Mouse (Mus musculus) embryonic facial prominence, embryonic 14.5 days (tissue): Measurements from ENCODE around the gene Vrtn. TPM values are rescaled to one million over a fixed set of nuclear protein-coding genes. Genes with fewer than 3 reads are reported as not detected.

Experiments used
- ATAC-seq: fragments of 200-750 bp; cut with Nextera tagmentation; 2 replicates; pipeline ENCODE4 v1.8.0; 2017; ENCODE audit warnings: low read depth, moderate number of reproducible peaks, moderate TSS enrichment
- DNase-seq: peaks from one replicate; pipeline ENCODE4 v3.0.0-alpha.2; 2015; ENCODE audit warnings: low spot score
- H3K27ac ChIP-seq: fragments of 300-500 bp; sonication (generic); replicated peaks from 2 replicates; pipeline ENCODE4 v1.5.1; 2014; ENCODE audit warnings: low read depth, mild to moderate bottlenecking, low read length, moderate library complexity
- H3K27me3 ChIP-seq: fragments of 300-500 bp; sonication (generic); replicated peaks from 2 replicates; pipeline ENCODE4 v1.6.1; 2014; ENCODE audit warnings: low read length; ENCODE audit not compliant: control insufficient read depth, insufficient read depth
- H3K36me3 ChIP-seq: fragments of 300-500 bp; sonication (generic); 2 replicates; pipeline ENCODE4 v1.6.1; 2014; ENCODE audit warnings: low read length, mixed read lengths; ENCODE audit not compliant: control insufficient read depth, insufficient read depth
- H3K4me1 ChIP-seq: fragments of 300-500 bp; sonication (generic); 2 replicates; pipeline ENCODE4 v1.6.1; 2014; ENCODE audit warnings: antibody characterized with exemption, low read length; ENCODE audit not compliant: control insufficient read depth, insufficient read depth
- H3K4me2 ChIP-seq: fragments of 300-500 bp; sonication (generic); 2 replicates; pipeline ENCODE4 v1.6.1; 2014; ENCODE audit warnings: low read depth, mild to moderate bottlenecking, low read length, moderate library complexity, mixed read lengths
- H3K4me3 ChIP-seq: fragments of 300-500 bp; sonication (generic); 2 replicates; pipeline ENCODE4 v1.5.1; 2014; ENCODE audit warnings: low read depth, mild to moderate bottlenecking, low read length
- H3K9ac ChIP-seq: fragments of 300-500 bp; sonication (generic); 2 replicates; pipeline ENCODE4 v1.6.1; 2014; ENCODE audit warnings: low read depth, mild to moderate bottlenecking, low read length, moderate library complexity, mixed read lengths
- H3K9me3 ChIP-seq: fragments of 300-500 bp; sonication (generic); 2 replicates; pipeline ENCODE4 v1.6.1; 2016; ENCODE audit warnings: low read length; ENCODE audit not compliant: control insufficient read depth
- WGBS: fragments of 180-500 bp; shearing (Covaris S2); extraction: QIAGEN DNeasy Blood & Tissue Kit; methylation state at CpG from one replicate; pipeline ENCODE4 v1.1.7; 2014; 5-methylcytosine and 5-hydroxymethylcytosine counted together
- polyA plus RNA-seq: library from polyadenylated mRNA; unstranded; fragments of >200 nt; fragmentation: Nextera tagmentation; extraction: Ambion mirVana; gene quantifications from 2 replicates; pipeline ENCODE4 v1.2.1, GENCODE M21; 2014

The Vrtn gene
- polyA plus RNA-seq, 1 experiment from 2014 or later: not detected

DNA sequence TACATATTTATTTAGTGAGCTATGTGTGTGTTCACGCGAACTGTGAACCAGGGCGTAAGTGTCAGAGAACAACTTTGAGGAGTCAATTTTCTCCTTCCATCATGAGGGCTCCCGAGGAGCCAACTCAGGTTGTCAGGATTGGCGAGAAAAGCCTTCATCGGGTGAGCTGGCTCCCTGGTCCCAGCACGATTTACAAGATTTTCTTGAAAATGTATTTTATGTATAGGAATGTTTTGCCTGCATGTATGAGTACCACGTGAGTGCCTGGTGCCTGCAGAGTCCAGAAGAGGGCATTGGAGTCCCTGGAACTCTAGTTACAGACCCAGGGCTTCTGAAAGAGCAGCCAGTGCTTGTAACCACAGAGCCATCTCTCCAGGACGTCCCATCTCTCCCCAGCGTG is 23.2 kb upstream of the Vrtn start:
- H3K27me3 ChIP-seq: no peaks in the 10 kb centered on the region
- peak; percentile 55 for DNase-seq
- no peaks in the 10 kb centered on the region for H3K4me1 ChIP-seq
- H3K9ac ChIP-seq: peak overlapping the region; percentile 82
- peak overlapping the region; percentile 65 for H3K4me2 ChIP-seq
- H3K27ac ChIP-seq: no peak overlapping the region
- WGBS: 4% methylated on average over 10 of the region's 10 CpGs
- peak overlapping the region; percentile 83 for H3K4me3 ChIP-seq
- peak; percentile 69 for ATAC-seq
- H3K9me3 ChIP-seq: no peaks in the 10 kb centered on the region
- peaks cover 9% of the 10 kb centered on the region; the same call in 1 of the 2 replicates for H3K36me3 ChIP-seq

DNA sequence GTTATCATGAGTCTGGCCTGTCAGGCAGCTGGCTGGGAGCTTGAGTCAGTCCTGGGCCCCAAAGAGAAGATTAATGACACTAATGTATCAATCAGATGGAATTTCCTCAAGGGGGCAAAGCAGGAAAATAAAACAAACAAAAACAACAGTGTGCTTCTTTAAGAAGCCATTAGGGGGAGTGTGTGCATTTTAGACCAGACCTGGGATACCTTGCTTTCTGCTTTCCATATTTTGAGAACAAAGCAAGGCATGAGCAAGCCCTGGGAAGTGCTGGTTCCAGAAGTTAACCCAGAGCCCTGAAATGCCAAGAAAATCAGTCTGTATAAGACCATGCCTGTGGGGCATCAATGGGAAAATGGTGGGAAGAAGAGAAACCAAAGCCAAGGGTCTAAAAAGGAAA is 19.8 kb upstream of the Vrtn start:
- H3K4me1 ChIP-seq: no peaks in the 10 kb centered on the region
- H3K9ac ChIP-seq: no peak overlapping the region
- no peak overlapping the region for H3K4me2 ChIP-seq
- no peak overlapping the region for H3K27ac ChIP-seq
- no peak overlapping the region for H3K4me3 ChIP-seq
- peaks cover 24% of the 10 kb centered on the region for H3K27me3 ChIP-seq
- no peaks in the 10 kb centered on the region for H3K9me3 ChIP-seq
- DNase-seq (peak; percentile 13), ATAC-seq (no peak)
- no peaks in the 10 kb centered on the region for H3K36me3 ChIP-seq

DNA sequence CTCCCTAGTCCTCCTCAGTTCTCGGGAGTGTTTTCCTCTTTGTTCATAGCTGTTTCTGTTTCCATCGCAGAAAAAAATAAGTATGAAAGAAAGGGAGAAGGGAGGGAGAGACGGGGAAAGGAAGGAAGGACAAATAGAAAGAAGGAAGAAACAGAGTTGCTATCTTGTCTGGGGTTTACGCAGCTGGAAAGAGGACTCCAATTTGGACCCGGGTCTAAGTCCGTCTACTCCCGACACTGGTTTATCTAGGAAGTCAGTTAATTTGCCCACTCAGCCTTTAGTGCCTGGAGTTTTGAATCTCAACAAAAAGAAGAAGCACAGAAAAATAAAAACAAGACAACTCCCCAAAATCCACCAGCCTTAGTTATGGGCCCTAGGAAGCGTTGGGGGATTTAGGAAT is 16.2 kb upstream of the Vrtn start:
- Histone ChIP-seq H3K4me1 (no peaks in the 10 kb centered on the region), H3K9ac (no peak overlapping the region), H3K27me3 (peaks cover 26% of the 10 kb centered on the region), H3K9me3 (no peaks in the 10 kb centered on the region), H3K27ac (no peak overlapping the region), H3K36me3 (no peaks in the 10 kb centered on the region), H3K4me2 (no peak overlapping the region), H3K4me3 (no peak overlapping the region)
- ATAC-seq (no peak), DNase-seq (no peak)
- 20% methylated on average over 8 of the region's 8 CpGs for WGBS

DNA sequence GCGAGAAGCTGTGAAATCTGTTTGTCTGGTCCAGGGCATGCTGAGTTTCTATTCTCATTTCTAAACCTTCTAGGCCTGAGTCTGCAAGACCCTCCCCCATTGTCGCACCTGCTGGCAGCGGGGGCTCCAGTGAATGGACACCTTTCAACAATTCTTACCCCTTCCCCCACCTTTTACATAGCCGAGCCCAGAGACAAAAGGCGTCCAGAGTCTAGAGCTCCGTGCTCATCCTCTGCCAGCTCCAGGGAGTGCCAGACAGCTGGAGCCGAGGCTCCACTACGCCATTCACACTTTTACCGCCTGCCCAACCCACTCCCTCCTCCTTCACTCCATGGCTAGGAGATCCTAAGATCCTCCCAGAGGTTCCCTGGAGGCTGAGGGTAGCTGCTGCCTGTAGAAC is 15.7 kb upstream of the Vrtn start:
- WGBS: 4% methylated on average over 9 of the region's 9 CpGs
- no peak overlapping the region for H3K27ac ChIP-seq
- no peaks in the 10 kb centered on the region for H3K4me1 ChIP-seq
- H3K36me3 ChIP-seq: no peaks in the 10 kb centered on the region
- H3K9me3 ChIP-seq: no peaks in the 10 kb centered on the region
- H3K4me3 ChIP-seq: no peak overlapping the region
- no peak for DNase-seq
- H3K4me2 ChIP-seq: 0 out of 2 replicates have a peak overlapping the region, but pooled peaks have one; percentile 13
- ATAC-seq: no peak
- no peak overlapping the region for H3K9ac ChIP-seq
- peaks cover 26% of the 10 kb centered on the region for H3K27me3 ChIP-seq

DNA sequence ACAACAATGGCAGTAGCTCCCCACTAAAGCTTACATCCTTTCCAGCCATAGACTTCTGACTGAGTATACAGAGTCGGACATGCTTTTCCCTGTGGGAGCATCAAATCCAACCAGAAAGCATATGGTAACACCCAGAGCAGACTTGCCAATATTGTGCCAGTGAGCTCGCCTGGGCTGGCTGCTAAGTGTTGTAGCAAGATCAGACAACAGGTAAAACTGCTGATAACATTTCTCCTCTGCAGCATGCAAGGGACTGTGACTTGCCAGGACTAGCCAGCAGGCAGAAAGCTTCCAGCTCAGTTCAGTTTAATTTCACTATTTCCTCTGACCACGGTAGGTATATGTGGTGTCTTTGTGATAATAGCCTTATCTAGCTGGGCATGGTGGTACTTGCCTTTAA is 9.0 kb upstream of the Vrtn start:
- Histone ChIP-seq H3K9me3 (no peaks in the 10 kb centered on the region), H3K27me3 (no peaks in the 10 kb centered on the region), H3K36me3 (no peaks in the 10 kb centered on the region), H3K27ac (no peak overlapping the region), H3K4me3 (no peak overlapping the region), H3K4me2 (no peak overlapping the region), H3K9ac (no peak overlapping the region), H3K4me1 (no peaks in the 10 kb centered on the region)
- no peak for DNase-seq
- WGBS: 60% methylated on average over 3 of the region's 3 CpGs
- no peak for ATAC-seq

DNA sequence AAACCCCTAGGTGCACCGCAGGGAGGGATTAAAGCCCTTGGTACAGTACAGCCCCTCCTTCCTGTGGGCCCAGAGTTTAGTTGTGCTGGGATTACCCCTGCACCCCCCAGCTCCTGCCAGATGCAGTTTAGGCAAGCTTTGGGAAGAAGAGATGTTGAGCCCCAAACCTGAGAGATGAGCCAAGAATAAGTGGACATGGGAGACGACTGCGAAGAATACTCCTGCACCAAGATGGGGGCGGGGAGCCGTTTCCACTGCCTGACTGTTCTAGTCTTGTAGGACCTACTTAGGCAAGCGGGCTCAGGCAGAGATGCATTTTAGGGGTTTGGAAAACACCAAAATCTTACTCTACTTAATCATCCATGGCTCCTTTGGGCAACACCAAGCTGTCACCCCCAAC is 566 bp upstream of the Vrtn start:
- Histone ChIP-seq H3K36me3 (no peaks in the 10 kb centered on the region), H3K9me3 (no peaks in the 10 kb centered on the region), H3K27ac (no peak overlapping the region), H3K27me3 (peaks cover 49% of the 10 kb centered on the region), H3K9ac (no peak overlapping the region), H3K4me2 (no peak overlapping the region), H3K4me3 (no peak overlapping the region), H3K4me1 (no peaks in the 10 kb centered on the region)
- ATAC-seq (no peak), DNase-seq (no peak)
- WGBS: 4% methylated on average over 6 of the region's 6 CpGs

DNA sequence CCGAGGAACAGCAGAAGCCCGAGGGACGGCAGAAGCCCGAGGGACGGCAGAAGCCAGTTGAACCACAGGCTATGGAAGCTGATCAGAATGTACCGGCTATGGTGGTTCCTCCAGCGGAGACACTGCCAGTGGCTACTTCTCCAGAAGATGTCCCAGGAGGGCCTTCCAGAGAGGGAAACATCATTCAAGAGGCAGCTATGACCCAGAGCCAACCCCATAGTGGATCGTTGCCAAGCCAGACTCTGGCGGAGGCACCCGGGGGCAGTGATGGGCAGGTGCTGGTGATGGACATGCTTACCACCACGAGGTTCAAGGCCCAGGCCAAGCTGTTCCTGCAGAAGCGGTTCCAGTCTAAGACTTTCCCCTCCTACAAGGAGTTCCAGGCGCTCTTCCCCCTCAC is 9.4 kb downstream of the Vrtn start:
- H3K36me3 ChIP-seq: no peaks in the 10 kb centered on the region

DNA sequence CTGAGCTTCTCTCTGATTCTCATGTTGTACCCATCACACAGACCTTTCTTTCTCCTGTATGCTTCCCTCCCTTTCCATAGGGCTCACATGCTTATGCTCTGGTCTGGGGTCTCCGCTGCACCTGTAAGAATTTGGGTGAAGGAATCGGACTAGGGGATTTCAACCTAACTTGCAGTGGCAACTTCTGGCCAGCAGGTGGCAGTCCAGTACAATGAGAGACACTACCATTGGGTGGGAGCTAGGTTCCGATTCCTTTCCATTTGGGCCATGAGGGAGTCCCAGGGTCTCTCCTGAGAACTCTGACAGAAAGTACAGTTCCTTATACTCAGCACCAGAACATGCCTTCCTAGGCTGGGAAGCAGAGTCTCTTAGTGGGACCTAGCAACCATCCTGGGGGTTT is 13.1 kb downstream of the Vrtn start:
- Histone ChIP-seq H3K4me1 (no peaks in the 10 kb centered on the region), H3K9ac (no peak overlapping the region), H3K4me2 (no peak overlapping the region), H3K4me3 (no peak overlapping the region), H3K36me3 (no peaks in the 10 kb centered on the region), H3K27me3 (no peaks in the 10 kb centered on the region), H3K27ac (no peak overlapping the region), H3K9me3 (no peaks in the 10 kb centered on the region)
- ATAC-seq: no peak
- peak; percentile 38 for DNase-seq
- WGBS: 18% methylated on average over 3 of the region's 3 CpGs

More for the DNA sequence above, 9.4 kb downstream of the Vrtn start:
- DNase-seq (no peak), ATAC-seq (no peak)
- H3K27me3 ChIP-seq: 0 out of 2 replicates have a peak, but pooled peaks cover 1% of the 10 kb centered on the region
- H3K4me3 ChIP-seq: no peak overlapping the region
- H3K4me2 ChIP-seq: no peak overlapping the region
- H3K27ac ChIP-seq: no peak overlapping the region
- H3K9me3 ChIP-seq: no peaks in the 10 kb centered on the region
- 83% methylated on average over 13 of the region's 13 CpGs for WGBS
- no peaks in the 10 kb centered on the region for H3K4me1 ChIP-seq
- no peak overlapping the region for H3K9ac ChIP-seq

DNA sequence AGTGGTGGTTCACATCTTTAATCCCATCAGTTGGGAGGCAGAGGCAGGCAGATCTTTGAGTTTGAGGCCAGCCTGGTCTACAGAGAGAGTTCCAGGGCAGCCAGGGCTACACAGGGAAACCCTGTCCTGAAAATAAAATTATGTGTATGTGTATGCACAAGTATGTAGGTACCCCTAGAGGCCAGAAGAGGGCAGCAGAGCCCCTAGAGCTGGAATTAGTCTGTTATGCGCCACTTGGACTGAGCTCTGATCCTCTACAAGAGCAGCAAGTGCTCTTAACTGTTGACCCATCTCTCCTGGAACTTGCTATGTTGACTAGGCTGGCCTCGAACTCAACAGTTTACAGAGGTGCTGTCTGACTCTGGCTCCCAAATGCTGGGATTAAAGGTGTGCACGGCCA is 29.7 kb downstream of the Vrtn start:
- ATAC-seq: no peak
- no peaks in the 10 kb centered on the region for H3K27me3 ChIP-seq
- H3K36me3 ChIP-seq: no peaks in the 10 kb centered on the region
- 98% methylated on average over 3 of the region's 3 CpGs for WGBS
- no peak for DNase-seq
- no peak overlapping the region for H3K27ac ChIP-seq
- no peaks in the 10 kb centered on the region for H3K4me1 ChIP-seq
- H3K9me3 ChIP-seq: no peaks in the 10 kb centered on the region
- H3K9ac ChIP-seq: no peak overlapping the region
- H3K4me2 ChIP-seq: no peak overlapping the region
- no peak overlapping the region for H3K4me3 ChIP-seq
